Mouse (Mus musculus) midbrain, embryonic 10.5 days (tissue): ENCODE measurements at regions not wholly inside any gene's neighbourhood (a gene's known extent, or its start where the extent isn't known, plus 50 kb on each side); places are given as distances from the start of the nearest gene placed in this dataset.

Source experiments
- DNase-seq: peaks from one replicate; pipeline ENCODE4 v3.0.0-alpha.2; 2017; ENCODE audit warnings: low spot score
- H3K27ac ChIP-seq: fragments of 300-500 bp; sonication (generic); replicated peaks from 2 replicates; pipeline ENCODE4 v1.5.1; 2016; ENCODE audit warnings: mild to moderate bottlenecking
- H3K27me3 ChIP-seq: fragments of 300-500 bp; sonication (generic); 2 replicates; pipeline ENCODE4 v1.6.1; 2016; ENCODE audit warnings: low read depth, mild to moderate bottlenecking; ENCODE audit not compliant: poor library complexity, severe bottlenecking
- H3K36me3 ChIP-seq: fragments of 300-500 bp; sonication (generic); 2 replicates; pipeline ENCODE4 v1.6.1; 2016; ENCODE audit warnings: mild to moderate bottlenecking, moderate library complexity
- H3K4me1 ChIP-seq: fragments of 300-500 bp; sonication (generic); 2 replicates; pipeline ENCODE4 v1.6.1; 2016
- H3K4me3 ChIP-seq: fragments of 300-500 bp; sonication (generic); 2 replicates; pipeline ENCODE4 v1.5.1; 2016; ENCODE audit warnings: mild to moderate bottlenecking, moderate library complexity
- H3K9me3 ChIP-seq: fragments of 300-500 bp; sonication (generic); replicated peaks from 2 replicates; pipeline ENCODE4 v1.6.1; 2016; ENCODE audit warnings: mild to moderate bottlenecking
- WGBS: fragments of 180-500 bp; shearing (Covaris S2); methylation state at CpG from one replicate; pipeline ENCODE4 v1.1.7; 2016; 5-methylcytosine and 5-hydroxymethylcytosine counted together

GRCm38 (mm10) chr12:80013904-80014597 lies 98.8 kb downstream of the Zfp36l1 start:
- Histone ChIP-seq H3K4me1 (peaks cover 34% of the 10 kb centered on the region), H3K9me3 (no peaks in the 10 kb centered on the region), H3K4me3 (peak overlapping the region; percentile 7; the same call in 1 of the 2 replicates), H3K27ac (peak overlapping the region; percentile 80), H3K27me3 (peaks cover 4% of the 10 kb centered on the region; the same call in 1 of the 2 replicates), H3K36me3 (no peaks in the 10 kb centered on the region)
- peak; percentile 55 for DNase-seq
- 39% methylated on average over 14 of the region's 14 CpGs for WGBS

GRCm38 (mm10) chr12:80013577-80013903 lies 99.3 kb downstream of the Zfp36l1 start:
- H3K27me3 ChIP-seq: peaks cover 4% of the 10 kb centered on the region; the same call in 1 of the 2 replicates
- H3K36me3 ChIP-seq: no peaks in the 10 kb centered on the region
- peaks cover 31% of the 10 kb centered on the region for H3K4me1 ChIP-seq
- no peak for DNase-seq
- no peaks in the 10 kb centered on the region for H3K9me3 ChIP-seq
- H3K4me3 ChIP-seq: no peak overlapping the region
- H3K27ac ChIP-seq: peak overlapping the region; percentile 80
- 78% methylated on average over 6 of the region's 6 CpGs for WGBS

GRCm38 (mm10) chr12:80011916-80012315 lies 100.9 kb downstream of the Zfp36l1 start:
- no peak for DNase-seq
- WGBS: 92% methylated on average over 6 of the region's 6 CpGs
- Histone ChIP-seq H3K36me3 (no peaks in the 10 kb centered on the region), H3K9me3 (no peaks in the 10 kb centered on the region), H3K4me1 (peaks cover 34% of the 10 kb centered on the region), H3K27me3 (peaks cover 4% of the 10 kb centered on the region; the same call in 1 of the 2 replicates), H3K4me3 (no peak overlapping the region), H3K27ac (no peak overlapping the region)

- no peaks in the 10 kb centered on the region for H3K9me3 ChIP-seq
- no peaks in the 10 kb centered on the region for H3K36me3 ChIP-seq
- H3K27me3 ChIP-seq: peaks cover 4% of the 10 kb centered on the region; the same call in 1 of the 2 replicates
- WGBS: 94% methylated on average over 1 of the region's 1 CpGs
- peaks cover 34% of the 10 kb centered on the region for H3K4me1 ChIP-seq
- H3K27ac ChIP-seq: no peak overlapping the region
- DNase-seq: no peak
- no peak overlapping the region for H3K4me3 ChIP-seq
These were observed 101.9 kb downstream of the Zfp36l1 start for GRCm38 (mm10) chr12:80010947-80011346.

DNA sequence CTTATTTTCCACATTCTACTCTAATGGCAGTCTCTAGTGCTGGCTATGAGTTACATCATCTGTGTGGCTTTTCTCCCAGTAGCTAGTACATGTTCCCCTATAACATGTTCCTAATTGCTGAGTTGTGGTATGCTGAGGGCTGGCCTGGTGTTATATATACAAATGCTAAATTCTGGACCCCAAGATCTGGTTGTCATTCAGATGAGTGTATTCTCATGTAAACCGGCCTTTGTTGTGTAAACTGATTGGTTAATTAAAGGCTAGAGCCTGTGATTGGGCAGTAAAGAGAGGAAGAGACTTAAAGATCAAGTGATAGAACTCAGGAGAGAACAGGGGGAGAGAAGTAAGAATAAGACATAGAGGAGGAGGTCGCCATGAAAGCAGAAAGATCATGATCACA lies 102.6 kb downstream of the Zfp36l1 start:
- 55% methylated on average over 2 of the region's 2 CpGs for WGBS
- no peaks in the 10 kb centered on the region for H3K36me3 ChIP-seq

GRCm38 (mm10) chr12:80007849-80008248 lies 105.0 kb downstream of the Zfp36l1 start:
- H3K27me3 ChIP-seq: peaks cover 4% of the 10 kb centered on the region; the same call in 1 of the 2 replicates
- no peak overlapping the region for H3K4me3 ChIP-seq
- WGBS: 15% methylated on average over 7 of the region's 7 CpGs
- no peak for DNase-seq
- no peaks in the 10 kb centered on the region for H3K9me3 ChIP-seq
- 0 out of 2 replicates have a peak overlapping the region, but pooled peaks have one; percentile 39 for H3K27ac ChIP-seq
- H3K36me3 ChIP-seq: no peaks in the 10 kb centered on the region
- peaks cover 16% of the 10 kb centered on the region for H3K4me1 ChIP-seq

More for the DNA sequence above, 102.6 kb downstream of the Zfp36l1 start:
- H3K4me1 ChIP-seq: peaks cover 34% of the 10 kb centered on the region
- H3K27ac ChIP-seq: no peak overlapping the region
- no peaks in the 10 kb centered on the region for H3K9me3 ChIP-seq
- peaks cover 4% of the 10 kb centered on the region; the same call in 1 of the 2 replicates for H3K27me3 ChIP-seq
- no peak overlapping the region for H3K4me3 ChIP-seq
- no peak for DNase-seq

GRCm38 (mm10) chr12:80005227-80005919 lies 107.4 kb downstream of the Zfp36l1 start:
- Histone ChIP-seq H3K36me3 (no peaks in the 10 kb centered on the region), H3K27me3 (no peaks in the 10 kb centered on the region), H3K4me3 (no peak overlapping the region), H3K9me3 (no peaks in the 10 kb centered on the region), H3K27ac (no peak overlapping the region), H3K4me1 (peaks cover 27% of the 10 kb centered on the region)
- 87% methylated on average over 13 of the region's 13 CpGs for WGBS
- DNase-seq: no peak

DNA sequence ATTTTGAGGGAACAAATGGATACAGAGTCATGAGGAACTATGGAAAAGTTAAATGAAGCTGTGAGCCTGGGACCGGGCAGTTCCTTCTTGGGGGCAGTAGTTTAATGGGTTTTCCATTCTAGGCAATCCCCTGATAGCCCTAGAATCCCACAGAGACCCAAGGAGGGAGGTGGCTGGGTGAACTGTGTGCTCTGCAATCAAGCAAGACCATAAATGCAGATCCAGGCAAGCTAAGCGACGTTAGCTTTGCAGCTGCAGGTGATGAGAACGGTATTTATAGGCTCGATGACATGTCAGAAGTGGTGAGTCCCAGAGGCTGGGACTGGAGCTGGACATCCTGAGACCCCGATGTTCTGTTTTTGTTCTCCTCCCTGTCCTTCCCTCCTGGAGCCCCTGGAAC lies 108.2 kb downstream of the Zfp36l1 start:
- no peak for DNase-seq
- no peaks in the 10 kb centered on the region for H3K36me3 ChIP-seq
- H3K27ac ChIP-seq: no peak overlapping the region
- H3K27me3 ChIP-seq: no peaks in the 10 kb centered on the region
- peaks cover 27% of the 10 kb centered on the region for H3K4me1 ChIP-seq
- H3K4me3 ChIP-seq: no peak overlapping the region
- H3K9me3 ChIP-seq: no peaks in the 10 kb centered on the region
- WGBS: 91% methylated on average over 6 of the region's 6 CpGs

- Histone ChIP-seq H3K36me3 (no peaks in the 10 kb centered on the region), H3K4me3 (no peak overlapping the region), H3K9me3 (no peaks in the 10 kb centered on the region), H3K4me1 (peaks cover 25% of the 10 kb centered on the region), H3K27ac (peak overlapping the region; percentile 46; the same call in 1 of the 2 replicates), H3K27me3 (no peaks in the 10 kb centered on the region)
- WGBS: 90% methylated on average over 12 of the region's 12 CpGs
- no peak for DNase-seq
These were observed 109.3 kb downstream of the Zfp36l1 start for GRCm38 (mm10) chr12:80003486-80003885.

DNA sequence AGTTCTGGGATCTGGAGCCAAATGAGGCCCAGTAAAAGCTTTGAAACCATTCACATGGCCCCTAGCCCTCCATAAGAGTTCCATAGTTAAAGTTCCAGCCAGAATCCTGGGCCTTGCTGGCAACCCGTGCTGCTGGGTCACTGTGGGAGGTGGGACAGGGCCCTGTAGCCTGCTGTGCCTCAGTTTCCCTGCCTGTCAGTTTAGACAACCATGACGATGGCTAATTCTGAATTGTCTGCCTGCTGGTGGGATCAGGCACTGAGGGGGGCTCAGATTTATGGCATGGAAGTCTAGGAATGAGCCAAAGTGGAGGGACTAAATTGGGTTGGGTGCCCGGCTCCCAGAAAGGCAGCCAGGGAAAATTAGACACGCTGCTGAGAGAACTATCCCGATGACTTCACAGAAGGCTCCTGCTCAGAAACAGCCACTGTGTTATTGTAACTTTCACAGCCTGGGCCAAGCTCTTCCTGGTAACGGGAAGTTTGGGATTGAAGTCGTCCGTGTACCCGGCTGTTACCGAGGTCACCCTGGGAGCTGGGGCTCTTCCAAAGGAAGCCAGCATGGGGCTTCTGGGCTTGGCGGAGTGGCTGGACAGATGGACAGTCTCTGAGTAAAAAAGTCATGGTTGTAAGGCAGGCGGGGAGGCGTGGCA lies 110.2 kb downstream of the Zfp36l1 start:
- Histone ChIP-seq H3K4me1 (peaks cover 16% of the 10 kb centered on the region), H3K27me3 (no peaks in the 10 kb centered on the region), H3K27ac (peak overlapping the region; percentile 69), H3K9me3 (no peaks in the 10 kb centered on the region), H3K4me3 (no peak overlapping the region), H3K36me3 (no peaks in the 10 kb centered on the region)
- no peak for DNase-seq
- 78% methylated on average over 13 of the region's 13 CpGs for WGBS

GRCm38 (mm10) chr12:80001794-80002193 lies 111.0 kb downstream of the Zfp36l1 start:
- Histone ChIP-seq H3K4me3 (no peak overlapping the region), H3K9me3 (no peaks in the 10 kb centered on the region), H3K36me3 (no peaks in the 10 kb centered on the region), H3K4me1 (peaks cover 13% of the 10 kb centered on the region), H3K27me3 (no peaks in the 10 kb centered on the region), H3K27ac (peak overlapping the region; percentile 69; the same call in 1 of the 2 replicates)
- 74% methylated on average over 2 of the region's 2 CpGs for WGBS
- no peak for DNase-seq

DNA sequence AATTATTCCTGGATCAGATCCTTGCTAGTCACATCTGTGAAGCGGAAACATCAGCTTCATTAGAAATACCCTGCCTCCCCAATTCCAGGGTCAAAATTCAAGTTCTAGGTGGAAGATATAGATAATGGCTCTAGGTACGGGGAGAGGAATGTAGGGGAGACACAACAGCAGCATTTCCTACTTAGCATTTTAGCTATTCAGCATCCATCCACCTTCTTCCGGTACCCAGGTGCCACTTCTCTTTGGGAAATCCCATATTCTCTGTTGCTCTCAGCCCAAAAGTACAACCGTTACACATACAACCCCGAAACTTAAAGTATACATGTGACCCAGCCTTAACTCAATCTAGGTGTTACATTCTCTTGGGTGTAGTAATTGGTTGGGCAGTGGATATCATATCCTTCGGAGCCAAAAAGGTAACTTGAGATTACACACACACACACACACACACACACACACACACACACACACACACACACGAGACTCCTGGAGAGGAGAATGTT lies 112.9 kb downstream of the Zfp36l1 start:
- WGBS: 93% methylated on average over 7 of the region's 7 CpGs
- H3K27me3 ChIP-seq: no peaks in the 10 kb centered on the region
- no peak overlapping the region for H3K4me3 ChIP-seq

More for the DNA sequence above, 112.9 kb downstream of the Zfp36l1 start:
- H3K27ac ChIP-seq: 0 out of 2 replicates have a peak overlapping the region, but pooled peaks have one; percentile 0
- H3K9me3 ChIP-seq: no peaks in the 10 kb centered on the region
- no peaks in the 10 kb centered on the region for H3K36me3 ChIP-seq
- DNase-seq: no peak
- peaks cover 21% of the 10 kb centered on the region for H3K4me1 ChIP-seq
